Mouse (Mus musculus): Measurements from ENCODE around the gene Elmo1.

DNA sequence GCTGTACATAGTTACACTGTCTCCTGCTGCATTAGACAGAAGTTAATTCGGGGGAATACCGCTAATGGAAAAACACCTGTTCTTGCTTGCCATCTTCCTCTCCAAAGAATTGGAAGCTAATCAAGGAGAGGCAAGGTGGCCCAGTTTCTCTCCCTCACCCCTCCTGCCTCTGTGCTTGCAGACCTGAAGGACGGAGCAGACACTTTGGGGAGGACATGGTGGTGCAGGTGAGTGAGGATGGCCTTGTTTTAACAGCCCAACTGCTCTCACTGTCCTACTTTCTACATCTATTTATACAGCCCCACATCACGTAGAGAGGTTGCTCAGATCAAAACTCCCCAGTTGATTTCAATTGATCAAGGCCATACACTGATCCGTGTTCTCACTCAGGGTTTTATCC lies 529.5 kb downstream of the Elmo1 start:
- TF ChIP-seq CTCF (IDR thresholded peaks at IDR 0.05; ENCODE audit: borderline replicate concordance, control insufficient read depth, extremely low read depth, insufficient read depth, low read length, poor library complexity) = no peak
- TF ChIP-seq POLR2A (IDR thresholded peaks at IDR 0.05; ENCODE audit: control insufficient read depth, extremely low read depth, insufficient read depth, low read length, poor library complexity) = no peak

All from thymus, adult 2 months (tissue).